Mouse (Mus musculus) lung, adult 2 months (tissue): Measurements from ENCODE around the gene Adgrv1. TPM values are rescaled to one million over a fixed set of nuclear protein-coding genes. Genes with fewer than 3 reads are reported as not detected.
"Not testable (repeated sequence)": the region's sequence is repeated elsewhere in the genome, so short reads cannot be mapped to it uniquely, and the experiment has no call there.

Experiments used
- DNase-seq: peaks from one replicate; pipeline ENCODE4 v3.0.0; 2022
- H3K4me1 ChIP-seq: fragments of 200-500 bp; 2 replicates; pipeline ENCODE4 v1.6.1; 2011; ENCODE audit warnings: low read length; ENCODE audit not compliant: control insufficient read depth, insufficient read depth
- H3K4me3 ChIP-seq: fragments of 200-500 bp; replicated peaks from 2 replicates; pipeline ENCODE3; 2011; ENCODE audit warnings: low read depth, mild to moderate bottlenecking, control low read depth, low read length; ENCODE audit errors: extremely low read depth
- CTCF ChIP-seq: fragments of 200-500 bp; IDR thresholded peaks from 2 replicates; pipeline ENCODE4 v1.5.1; 2011; ENCODE audit warnings: mild to moderate bottlenecking, low read length, control low read depth; ENCODE audit not compliant: insufficient read depth
- POLR2A ChIP-seq: fragments of 200-500 bp; IDR thresholded peaks from 2 replicates; pipeline ENCODE4 v1.6.1; 2011; ENCODE audit warnings: low read depth, mild to moderate bottlenecking, control low read depth, low read length, borderline replicate concordance; ENCODE audit errors: extremely low read depth
- WGBS: fragments of 180-500 bp; shearing (Covaris S2); methylation state at CpG from one replicate; pipeline ENCODE4 v1.1.7; 2018; 5-methylcytosine and 5-hydroxymethylcytosine counted together
- polyA plus RNA-seq: library from polyadenylated mRNA; depleted of rRNA; stranded (reverse); fragments of >200 nt; gene quantifications from 2 replicates; pipeline ENCODE4 v1.2.3, GENCODE M21; 2012

Adgrv1 gene
- polyA plus RNA-seq, 1 experiment: 1.3 TPM

- no peak for DNase-seq
- WGBS: 69% methylated on average over 3 of the region's 3 CpGs
- no peak for TF ChIP-seq POLR2A
- TF ChIP-seq CTCF: no peak
- Histone ChIP-seq H3K4me3 (no peak overlapping the region), H3K4me1 (peaks cover 2% of the 10 kb centered on the region; the same call in 1 of the 2 replicates)
Observed at GRCm38 (mm10) chr13:81629395-81629794, 3.6 kb downstream of the Adgrv1 start.

DNA sequence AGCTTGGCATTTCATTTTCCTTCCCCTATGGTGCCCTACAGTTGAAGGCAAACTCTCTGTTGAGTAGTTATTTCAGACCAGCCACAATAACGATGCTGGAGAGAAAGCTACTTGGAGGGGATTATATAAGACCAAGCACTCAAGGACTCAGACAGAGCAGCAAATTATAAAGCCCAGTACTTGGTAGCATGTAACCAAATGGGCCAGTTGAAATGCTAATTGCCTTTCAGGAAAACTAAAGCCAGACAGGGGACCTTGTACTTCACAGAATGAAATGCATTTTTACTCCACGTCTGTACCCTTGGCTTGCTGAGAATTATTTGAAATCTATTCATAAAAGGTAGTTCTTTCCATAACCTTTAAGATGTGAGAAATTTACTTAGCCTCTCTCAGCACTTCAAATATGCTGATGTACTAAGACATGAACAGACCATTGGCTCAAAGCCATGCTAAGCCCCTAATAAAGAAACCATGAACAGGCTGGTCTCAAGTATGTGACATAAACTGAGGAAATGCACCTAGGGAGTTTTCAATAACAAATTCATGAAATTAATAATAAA, 4.2 kb downstream of the Adgrv1 start:
- no peak for DNase-seq
- no peak overlapping the region for H3K4me3 ChIP-seq
- 65% methylated on average over 2 of the region's 2 CpGs for WGBS
- TF ChIP-seq POLR2A: no peak
- TF ChIP-seq CTCF: no peak
- peaks cover 2% of the 10 kb centered on the region; the same call in 1 of the 2 replicates for H3K4me1 ChIP-seq

DNA sequence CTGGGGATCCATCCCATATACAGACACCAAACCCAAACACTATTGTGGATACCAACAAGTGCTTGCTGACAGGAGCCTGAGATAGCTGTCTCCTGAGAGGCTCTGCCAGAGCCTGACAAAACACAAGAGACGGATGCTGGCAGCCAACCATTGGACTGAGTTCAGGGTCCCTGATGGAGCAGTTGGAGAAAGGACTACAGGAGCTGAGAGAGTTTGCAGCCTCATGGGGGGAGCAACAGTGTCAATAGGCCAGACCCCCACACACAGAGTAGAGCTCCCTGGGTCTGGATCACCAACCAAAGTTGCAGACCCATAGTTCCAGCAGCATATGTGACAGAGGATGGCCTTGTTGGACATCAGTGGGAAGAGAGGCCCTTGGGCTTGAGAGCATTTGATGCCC, 5.1 kb downstream of the Adgrv1 start:
- 71% methylated on average over 1 of the region's 1 CpGs for WGBS
- DNase-seq, H3K4me1 ChIP-seq, H3K4me3 ChIP-seq: not testable (repeated sequence)

DNA sequence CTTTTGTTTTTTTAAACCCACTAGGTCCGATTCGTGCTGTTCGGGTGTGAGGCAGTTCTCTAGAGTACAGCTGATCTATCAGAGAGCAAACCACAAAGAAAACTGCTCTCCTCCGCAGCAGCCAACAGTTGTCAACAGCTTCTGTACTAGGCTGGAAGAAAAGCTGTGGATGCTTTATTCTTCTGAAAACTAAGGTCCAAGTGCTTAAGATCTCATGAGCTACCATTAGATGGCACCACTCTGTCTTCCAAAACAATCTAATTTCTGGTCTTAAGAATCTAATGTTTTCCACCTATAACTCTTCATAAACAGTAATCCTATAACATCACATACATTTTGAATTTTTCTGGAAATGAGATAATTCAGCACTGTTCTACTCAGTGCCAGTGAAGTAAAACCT, 22.6 kb downstream of the Adgrv1 start:
- WGBS: 82% methylated on average over 4 of the region's 4 CpGs
- no peaks in the 10 kb centered on the region for H3K4me1 ChIP-seq
- no peak overlapping the region for H3K4me3 ChIP-seq
- TF ChIP-seq POLR2A: no peak
- no peak for TF ChIP-seq CTCF
- no peak for DNase-seq

GRCm38 (mm10) chr13:81606991-81607390, 26.0 kb downstream of the Adgrv1 start:
- Histone ChIP-seq H3K4me3 (no peak overlapping the region), H3K4me1 (no peaks in the 10 kb centered on the region)
- no peak for DNase-seq
- no peak for TF ChIP-seq POLR2A
- no peak for TF ChIP-seq CTCF
- WGBS: 73% methylated on average over 2 of the region's 2 CpGs

GRCm38 (mm10) chr13:81596910-81597607, 35.9 kb downstream of the Adgrv1 start:
- Histone ChIP-seq H3K4me3 (no peak overlapping the region), H3K4me1 (no peaks in the 10 kb centered on the region)
- 78% methylated on average over 9 of the region's 9 CpGs for WGBS
- no peak for TF ChIP-seq CTCF
- TF ChIP-seq POLR2A: no peak
- DNase-seq: no peak

DNA sequence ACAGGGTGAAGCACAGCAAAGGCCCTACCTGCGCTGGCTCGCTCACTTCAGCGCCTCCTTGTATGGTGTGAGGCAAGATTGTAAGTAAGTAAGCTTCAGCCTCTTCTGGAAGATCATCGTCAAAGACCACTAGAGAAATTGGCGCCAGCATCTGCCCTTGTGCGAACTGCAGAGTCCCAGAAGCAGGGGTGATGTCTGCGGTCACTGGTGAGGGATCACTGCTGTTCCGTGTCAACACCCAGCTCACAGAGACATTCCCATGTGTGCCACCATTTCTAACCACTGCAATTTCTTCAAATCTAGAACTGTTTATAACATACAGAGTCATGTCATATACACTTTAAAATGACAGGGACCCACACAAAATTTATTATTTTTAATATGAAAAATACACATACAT, 54.3 kb downstream of the Adgrv1 start:
- H3K4me3 ChIP-seq: no peak overlapping the region
- H3K4me1 ChIP-seq: no peaks in the 10 kb centered on the region
- no peak for DNase-seq
- WGBS: 81% methylated on average over 8 of the region's 8 CpGs
- TF ChIP-seq POLR2A: no peak
- TF ChIP-seq CTCF: no peak

DNA sequence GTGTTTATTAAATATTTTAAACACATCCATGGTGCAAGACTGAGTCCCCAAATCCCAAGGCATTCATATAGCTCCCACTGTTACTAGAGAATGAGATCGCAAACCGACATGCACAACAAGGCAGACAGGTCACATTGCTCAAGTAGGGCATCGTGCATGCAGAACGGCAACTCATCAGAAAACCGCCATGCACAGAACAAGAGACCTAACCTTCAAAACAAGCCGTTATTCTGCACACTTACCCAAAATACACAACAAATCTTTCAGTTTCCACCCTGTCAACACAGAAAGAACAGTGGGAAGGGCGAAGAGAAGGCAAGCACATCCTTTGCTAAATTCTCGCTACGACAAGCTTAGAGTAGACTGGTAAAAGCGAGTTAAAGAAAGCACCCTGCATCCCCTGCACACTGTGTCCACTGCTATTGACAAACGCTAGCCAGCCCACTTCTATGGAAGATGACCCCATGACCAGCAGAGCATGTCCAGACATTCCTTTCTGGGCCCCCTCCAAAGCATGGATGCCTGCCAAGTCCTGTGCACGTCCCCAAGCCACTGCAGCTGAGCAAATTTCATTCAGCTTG, 62.6 kb downstream of the Adgrv1 start:
- TF ChIP-seq POLR2A: no peak
- TF ChIP-seq CTCF: no peak
- Histone ChIP-seq H3K4me1 (no peaks in the 10 kb centered on the region), H3K4me3 (no peak overlapping the region)
- no peak for DNase-seq
- 54% methylated on average over 12 of the region's 12 CpGs for WGBS

DNA sequence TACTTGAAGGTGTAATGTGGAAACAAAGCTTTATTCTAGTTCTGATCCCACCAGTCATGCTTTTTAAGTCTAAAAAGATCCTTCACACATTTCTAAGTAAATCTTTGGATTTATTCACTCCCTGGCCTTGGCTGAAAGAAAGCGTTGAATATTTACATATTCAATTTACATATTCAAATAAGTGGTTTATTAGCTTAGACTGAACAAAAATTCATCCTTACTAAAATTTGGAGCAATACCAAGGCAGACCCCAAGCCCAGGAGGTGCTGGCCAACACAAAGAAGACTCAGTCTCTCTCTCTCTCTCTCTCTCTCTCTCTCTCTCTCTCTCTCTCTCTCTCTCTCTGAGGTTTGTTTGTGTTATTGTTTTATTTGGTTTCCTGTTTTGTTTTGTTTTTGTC, 82.9 kb downstream of the Adgrv1 start:
- no peak for DNase-seq
- no peak overlapping the region for H3K4me3 ChIP-seq
- TF ChIP-seq POLR2A: no peak
- 82% methylated on average over 1 of the region's 1 CpGs for WGBS
- no peaks in the 10 kb centered on the region for H3K4me1 ChIP-seq

DNA sequence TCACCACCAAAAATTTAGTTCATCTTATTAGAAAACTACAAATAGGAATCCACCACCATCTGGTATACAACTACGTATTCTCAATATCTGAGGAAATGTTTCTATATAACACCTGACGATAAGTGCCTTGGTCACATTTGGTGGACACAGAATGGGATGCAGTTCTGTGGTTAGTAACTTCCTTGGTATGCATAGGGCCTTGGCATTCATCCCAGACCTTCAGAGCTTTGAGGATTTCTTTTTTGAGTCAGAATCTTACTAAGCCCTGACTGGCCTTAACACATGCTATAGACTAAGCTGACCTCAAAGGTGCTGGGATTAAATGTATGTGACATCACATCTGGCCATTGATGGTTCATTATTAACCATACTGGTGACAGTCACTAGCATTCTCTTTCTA, 98.0 kb downstream of the Adgrv1 start:
- no peak for DNase-seq
- TF ChIP-seq POLR2A (no peak), CTCF (no peak)
- Histone ChIP-seq H3K4me3 (no peak overlapping the region), H3K4me1 (no peaks in the 10 kb centered on the region)
- WGBS: 75% methylated on average over 2 of the region's 2 CpGs

DNA sequence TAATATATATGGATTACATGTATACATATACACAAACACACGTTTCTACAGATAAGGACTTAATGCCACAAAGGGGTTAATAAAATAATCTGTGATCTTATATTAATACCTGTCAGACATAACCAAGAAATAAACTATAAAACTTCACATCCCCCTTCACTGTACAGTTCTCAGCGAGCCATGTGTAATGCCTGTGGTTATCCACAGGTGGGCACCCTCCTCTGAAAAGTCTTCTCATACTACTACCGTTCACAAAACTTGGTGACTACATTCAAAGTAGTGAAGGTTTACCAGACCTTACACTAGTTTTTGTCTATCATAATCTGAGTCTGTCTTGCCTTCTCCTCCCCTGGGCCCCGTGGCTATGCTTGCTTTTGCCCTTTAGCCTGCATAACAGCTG, 106.3 kb downstream of the Adgrv1 start:
- DNase-seq: no peak
- no peak overlapping the region for H3K4me3 ChIP-seq
- TF ChIP-seq POLR2A (no peak), CTCF (no peak)
- no peaks in the 10 kb centered on the region for H3K4me1 ChIP-seq
- 41% methylated on average over 4 of the region's 4 CpGs for WGBS
